Mouse (Mus musculus) layer of hippocampus, postnatal 36 days (tissue): Measurements from ENCODE around the gene Tex10. TPM values are rescaled to one million over a fixed set of nuclear protein-coding genes. Genes with fewer than 3 reads are reported as not detected.

Experiments used
- DNase-seq, 2 experiments: peaks; one replicate each; pipeline ENCODE4 v3.0.0; 2022
- total RNA-seq, 2 experiments: library from RNA; stranded (reverse); gene quantifications; 2 replicates each; pipeline ENCODE4 v1.2.3; 2021

Gene Tex10
- total RNA-seq, 2 experiments from 2014 or later: 28.0 to 29.2 TPM

DNA sequence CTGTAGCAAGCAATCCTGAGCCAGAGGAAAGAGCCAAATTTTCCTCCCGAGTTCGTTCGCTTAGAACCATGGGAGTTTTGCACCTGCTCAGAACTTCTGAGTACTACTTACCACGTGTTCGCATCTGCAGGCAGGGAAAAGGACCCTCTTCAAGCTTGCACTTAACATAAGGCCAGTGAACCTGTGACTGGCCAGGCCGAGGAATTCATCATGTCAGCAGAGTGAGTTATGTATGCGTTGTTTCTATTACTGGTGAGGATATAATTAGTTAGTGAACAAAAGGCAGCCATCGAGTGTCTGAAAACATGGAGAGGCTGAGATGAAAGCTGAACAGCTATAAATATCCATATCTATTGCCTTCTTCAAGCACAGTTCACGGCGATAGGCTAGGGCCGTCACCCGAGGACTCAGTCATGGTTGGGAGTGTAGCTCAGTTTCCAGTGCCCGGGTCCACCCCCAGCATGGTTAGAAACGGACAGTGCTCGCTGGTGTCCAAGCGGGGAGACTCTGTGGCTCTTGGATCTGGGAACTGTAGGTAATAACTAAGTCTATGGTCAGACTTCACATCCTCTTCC is 70.1 kb downstream of the Tex10 start:
- DNase-seq: no peak

DNA sequence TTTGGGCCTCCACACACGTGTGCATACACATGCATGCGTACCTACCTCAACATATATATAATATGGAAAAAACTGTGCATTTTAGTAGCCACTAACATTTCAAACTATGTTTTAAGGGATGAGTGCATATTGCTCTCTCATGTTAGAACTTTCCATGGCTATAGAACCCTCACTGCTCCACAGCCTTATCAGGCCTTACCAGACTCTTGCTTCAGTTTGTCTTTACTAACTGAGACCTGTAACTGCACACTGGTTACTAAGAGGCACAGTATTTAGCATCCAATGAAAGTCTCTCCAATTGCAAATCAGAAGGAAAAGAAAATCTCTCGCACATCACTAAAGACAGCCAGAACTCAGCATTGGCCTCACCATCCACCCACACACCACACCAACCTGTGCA is 76.3 kb downstream of the Tex10 start:
- no peak for DNase-seq

DNA sequence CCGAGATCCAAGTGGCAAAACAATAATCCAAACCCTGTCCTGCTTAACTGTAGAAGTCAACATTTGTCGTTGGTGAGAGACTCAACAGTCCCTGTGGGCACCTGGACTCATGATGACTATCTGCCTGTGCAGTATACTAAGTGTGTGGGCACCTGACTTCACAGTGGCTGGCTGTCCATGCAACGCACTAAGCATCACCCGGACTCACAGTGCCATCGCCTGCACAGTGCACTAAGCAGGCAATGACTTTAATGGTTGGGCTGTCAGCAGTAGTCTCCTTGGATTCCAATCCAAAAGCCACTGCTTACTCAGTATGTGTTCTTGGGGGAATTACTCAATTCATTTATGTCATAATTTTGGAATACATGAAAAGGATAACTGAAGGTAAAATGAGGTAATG is 90.8 kb downstream of the Tex10 start:
- DNase-seq: no peak

DNA sequence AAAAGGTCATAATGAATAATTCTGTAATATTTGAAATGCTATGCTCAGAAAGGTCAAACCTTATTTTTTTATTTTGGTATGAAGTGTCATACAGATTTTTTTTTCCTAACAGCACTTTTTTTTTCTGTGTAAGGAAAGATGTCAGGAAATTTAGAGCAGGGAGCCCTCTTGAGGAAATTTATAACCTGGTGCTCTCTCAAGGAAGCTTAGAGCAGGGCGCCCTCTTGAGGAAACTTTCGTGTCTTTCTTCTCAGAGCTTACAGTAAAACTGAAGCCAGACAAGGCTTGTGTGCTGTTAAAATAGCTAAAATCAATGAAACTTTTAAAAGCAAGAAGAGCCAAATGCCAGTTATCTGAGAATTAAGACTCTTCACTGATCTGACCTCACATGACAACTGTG is 92.3 kb downstream of the Tex10 start:
- peak; percentile 60 to 66 for DNase-seq

Other genes starting within 250 kb of the Tex10 start
- 10 to 100 TPM; 35.5 to 37.2 TPM for gene Erp44, start 193.9 kb downstream of the Tex10 start, total RNA-seq
- 10 to 100 TPM; 13.3 to 15.5 TPM for gene Invs, start 193.7 kb downstream of the Tex10 start, total RNA-seq
- gene Msantd3, start 66.5 kb upstream of the Tex10 start, total RNA-seq: 10 to 100 TPM; 20.3 to 21.8 TPM
- 100 to 1,000 TPM; 125 to 137 TPM for gene Tmeff1, start 111.7 kb upstream of the Tex10 start, total RNA-seq
- gene Cavin4, start 190.1 kb upstream of the Tex10 start, total RNA-seq: 1 to 10 TPM; 1.6 to 2.6 TPM